8 mouse cellular contexts compared by ENCODE assay signal in genomic region chr4:53512131-53512916, GRCm38 (mm10).
DNase-seq lines count a peak whose midpoint lies in the region; ATAC-seq and TF ChIP-seq lines count a peak whose summit lies in the region.

No protein-coding gene starts in this region.

- no peaks in the 10 kb centered on the region for H3K27me3 ChIP-seq in liver, embryonic 16.5 days (ENCODE audit: control insufficient read depth, insufficient read depth, low read depth, low read length)
- no peaks in the 10 kb centered on the region for H3K27me3 ChIP-seq in liver, embryonic 12.5 days (replicated peaks)
- H3K27me3 ChIP-seq in cerebellum, adult 2 months (ENCODE audit: control insufficient read depth, insufficient read depth, low read length): no peaks in the 10 kb centered on the region
- no peaks in the 10 kb centered on the region for H3K27me3 ChIP-seq in heart, embryonic 11.5 days (ENCODE audit: control insufficient read depth, insufficient read depth, low read length)

- no peak overlapping the region for H3K4me2 ChIP-seq in liver, embryonic 16.5 days (ENCODE audit: low read depth, low read length)
- H3K4me2 ChIP-seq in liver, embryonic 12.5 days: no peak overlapping the region
- 0 out of 2 replicates have a peak overlapping the region, but pooled peaks have one; percentile 14 for H3K4me2 ChIP-seq in heart, embryonic 11.5 days

- H3K4me3 ChIP-seq in liver, embryonic 16.5 days (ENCODE audit: low read depth, low read length): no peak overlapping the region
- no peak overlapping the region for H3K4me3 ChIP-seq in liver, embryonic 12.5 days
- no peak overlapping the region for H3K4me3 ChIP-seq in cerebellum, adult 2 months (replicated peaks; ENCODE audit: insufficient read depth, low read depth, low read length)
- H3K4me3 ChIP-seq in heart, embryonic 11.5 days (ENCODE audit: low read depth, low read length): no peak overlapping the region

- peaks cover 4% of the 10 kb centered on the region for H3K4me1 ChIP-seq in liver, embryonic 16.5 days (ENCODE audit: control insufficient read depth, low read depth, low read length)
- H3K4me1 ChIP-seq in liver, embryonic 12.5 days: peaks cover 16% of the 10 kb centered on the region
- H3K4me1 ChIP-seq in cerebellum, adult 2 months (ENCODE audit: control insufficient read depth, insufficient read depth, low read length): peaks cover 41% of the 10 kb centered on the region; the same call in 1 of the 2 replicates
- peaks cover 40% of the 10 kb centered on the region for H3K4me1 ChIP-seq in heart, embryonic 11.5 days (ENCODE audit: control insufficient read depth, insufficient read depth, low read length)

- no peak overlapping the region for H3K27ac ChIP-seq in liver, embryonic 16.5 days (ENCODE audit: low read length)
- H3K27ac ChIP-seq in liver, embryonic 12.5 days: no peak overlapping the region
- peak overlapping the region; percentile 91 for H3K27ac ChIP-seq in cerebellum, adult 2 months (ENCODE audit: insufficient read depth, low read length)
- H3K27ac ChIP-seq in heart, embryonic 11.5 days (ENCODE audit: low read depth, low read length): peak overlapping the region; percentile 22; the same call in 1 of the 2 replicates

- WGBS in liver, embryonic 16.5 days (ENCODE audit: insufficient replicate concordance): 40% methylated on average over 15 of the region's 15 CpGs
- 55% methylated on average over 15 of the region's 15 CpGs for WGBS in liver, embryonic 12.5 days (ENCODE audit: insufficient replicate concordance)
- 3% methylated on average over 15 of the region's 15 CpGs for WGBS in cerebellum, adult 2 months
- 46% methylated on average over 15 of the region's 15 CpGs for WGBS in heart, embryonic 11.5 days (ENCODE audit: insufficient replicate concordance)

- no peaks in the 10 kb centered on the region for H3K36me3 ChIP-seq in liver, embryonic 16.5 days (ENCODE audit: control insufficient read depth, insufficient read depth)
- H3K36me3 ChIP-seq in liver, embryonic 12.5 days: no peaks in the 10 kb centered on the region
- H3K36me3 ChIP-seq in heart, embryonic 11.5 days (ENCODE audit: control insufficient read depth, insufficient read depth, low read length): no peaks in the 10 kb centered on the region

- ATAC-seq in liver, embryonic 16.5 days (ENCODE audit: low read depth): 0 out of 2 replicates have a peak, but pooled peaks have one; percentile 32
- ATAC-seq in liver, embryonic 12.5 days: no peak
- no peak for ATAC-seq in heart, embryonic 11.5 days (replicated peaks; ENCODE audit: insufficient number of reproducible peaks, low FRiP score, low TSS enrichment)

- DNase-seq in cerebellum, adult 2 months: peak; percentile 86 to 90
- peak; percentile 30 to 58 for DNase-seq in kidney, postnatal 25 days
- DNase-seq in lung, postnatal 14 days: peak; percentile 25
- DNase-seq in right cerebral cortex, postnatal 36 days (ENCODE audit: low spot score in 2 of 2): peak; percentile 68 to 87
- DNase-seq in ovary, adult 18-20 months (ENCODE audit: low spot score): no peak

- TF ChIP-seq CTCF in cerebellum, adult 2 months (IDR thresholded peaks at IDR 0.05; ENCODE audit: borderline replicate concordance, insufficient read depth, low read depth, low read length): no peak

- H3K9ac ChIP-seq in liver, embryonic 16.5 days (ENCODE audit: low read depth, low read length): no peak overlapping the region
- no peak overlapping the region for H3K9ac ChIP-seq in liver, embryonic 12.5 days
- H3K9ac ChIP-seq in heart, embryonic 11.5 days (ENCODE audit: low read depth, low read length): no peak overlapping the region

- peak; percentile 57; the same call in 1 of the 2 replicates for TF ChIP-seq POLR2A in cerebellum, adult 2 months (IDR thresholded peaks at IDR 0.05; ENCODE audit: borderline replicate concordance, insufficient read depth, low read length)

- no peaks in the 10 kb centered on the region for H3K9me3 ChIP-seq in liver, embryonic 16.5 days (replicated peaks; ENCODE audit: control insufficient read depth, low read length)
- no peaks in the 10 kb centered on the region for H3K9me3 ChIP-seq in liver, embryonic 12.5 days (replicated peaks)
- H3K9me3 ChIP-seq in heart, embryonic 11.5 days (replicated peaks; ENCODE audit: control insufficient read depth, low read length): no peaks in the 10 kb centered on the region

Comparison
In these comparisons a context has a peak if more than half of its experiments do, and no peak if none do; other contexts are left out.
1. H3K27ac ChIP-seq: peak in cerebellum, adult 2 months (single experiment) and heart, embryonic 11.5 days (single experiment); none in liver, embryonic 16.5 days (single experiment) and liver, embryonic 12.5 days (single experiment).